Mouse (Mus musculus) kidney, embryonic 14.5 days (tissue): ENCODE data around the gene Zfp652. TPM values are rescaled to one million over a fixed set of nuclear protein-coding genes. Genes with fewer than 3 reads are reported as not detected.

Source experiments
- ATAC-seq: fragments of 200-750 bp; cut with Nextera tagmentation; 2 replicates; pipeline ENCODE4 v1.8.0; 2017; ENCODE audit warnings: moderate number of reproducible peaks, mild to moderate bottlenecking, moderate TSS enrichment, moderate library complexity; ENCODE audit not compliant: low FRiP score, low TSS enrichment
- H3K27ac ChIP-seq: fragments of 300-500 bp; sonication (generic); 2 replicates; pipeline ENCODE4 v1.5.1; 2014; ENCODE audit warnings: low read depth, mild to moderate bottlenecking, low read length, moderate library complexity, mixed read lengths
- H3K27me3 ChIP-seq: fragments of 300-500 bp; sonication (generic); 2 replicates; pipeline ENCODE4 v1.6.1; 2014; ENCODE audit warnings: mild to moderate bottlenecking, low read length; ENCODE audit not compliant: control insufficient read depth, insufficient read depth
- H3K36me3 ChIP-seq: fragments of 300-500 bp; sonication (generic); 2 replicates; pipeline ENCODE4 v1.6.1; 2014; ENCODE audit warnings: low read length, mixed read lengths; ENCODE audit not compliant: control insufficient read depth, insufficient read depth
- H3K4me1 ChIP-seq: fragments of 300-500 bp; sonication (generic); 2 replicates; pipeline ENCODE4 v1.6.1; 2014; ENCODE audit warnings: low read length, mixed read lengths; ENCODE audit not compliant: control insufficient read depth, insufficient read depth
- H3K4me2 ChIP-seq: fragments of 300-500 bp; sonication (generic); replicated peaks from 2 replicates; pipeline ENCODE4 v1.6.1; 2014; ENCODE audit warnings: low read depth, mild to moderate bottlenecking, low read length
- H3K4me3 ChIP-seq: fragments of 300-500 bp; sonication (generic); 2 replicates; pipeline ENCODE4 v1.5.1; 2014; ENCODE audit warnings: mild to moderate bottlenecking, low read length
- H3K9ac ChIP-seq: fragments of 300-500 bp; sonication (generic); 2 replicates; pipeline ENCODE4 v1.6.1; 2014; ENCODE audit warnings: low read depth, mild to moderate bottlenecking, low read length, moderate library complexity
- H3K9me3 ChIP-seq: fragments of 300-500 bp; sonication (generic); 2 replicates; pipeline ENCODE4 v1.6.1; 2016; ENCODE audit warnings: low read length; ENCODE audit not compliant: control insufficient read depth
- WGBS: fragments of 180-500 bp; shearing (Covaris S2); extraction: QIAGEN DNeasy Blood & Tissue Kit; methylation state at CpG from one replicate; pipeline ENCODE4 v1.1.7; 2014; 5-methylcytosine and 5-hydroxymethylcytosine counted together
- polyA plus RNA-seq: library from polyadenylated mRNA; unstranded; fragments of >200 nt; fragmentation: Nextera tagmentation; extraction: Ambion mirVana; gene quantifications from 2 replicates; pipeline ENCODE4 v1.2.1, GENCODE M21; 2014

Gene Zfp652
- polyA plus RNA-seq, 1 experiment from 2014 or later, result 13.5 TPM

DNA sequence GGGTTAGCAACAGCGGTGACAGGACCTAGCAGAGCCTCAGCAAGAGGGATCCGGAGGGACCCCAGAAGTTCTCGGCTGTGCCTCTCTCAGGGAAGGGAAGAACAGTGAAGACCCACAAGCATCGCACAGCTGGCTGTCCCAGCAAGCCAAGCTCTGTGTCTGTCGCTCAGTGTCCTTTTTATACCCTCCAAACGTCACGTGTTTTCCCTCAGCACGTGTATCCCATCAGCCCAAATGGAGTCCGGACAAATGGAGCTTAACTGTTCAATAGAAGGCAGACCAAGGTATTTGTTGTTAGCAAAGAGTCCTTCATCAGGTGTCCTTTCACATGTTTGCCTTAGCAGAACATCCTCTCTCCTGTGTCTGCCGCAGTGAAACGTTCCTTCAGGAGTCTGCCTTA is 69.1 kb downstream of the Zfp652 start:
- Histone ChIP-seq H3K4me2 (no peak overlapping the region), H3K9ac (no peak overlapping the region), H3K36me3 (no peaks in the 10 kb centered on the region), H3K9me3 (peaks cover 4% of the 10 kb centered on the region; the same call in 1 of the 2 replicates), H3K27ac (no peak overlapping the region), H3K27me3 (no peaks in the 10 kb centered on the region), H3K4me3 (no peak overlapping the region), H3K4me1 (no peaks in the 10 kb centered on the region)
- WGBS, result 81% methylated on average over 11 of the region's 11 CpGs
- no peak for ATAC-seq

DNA sequence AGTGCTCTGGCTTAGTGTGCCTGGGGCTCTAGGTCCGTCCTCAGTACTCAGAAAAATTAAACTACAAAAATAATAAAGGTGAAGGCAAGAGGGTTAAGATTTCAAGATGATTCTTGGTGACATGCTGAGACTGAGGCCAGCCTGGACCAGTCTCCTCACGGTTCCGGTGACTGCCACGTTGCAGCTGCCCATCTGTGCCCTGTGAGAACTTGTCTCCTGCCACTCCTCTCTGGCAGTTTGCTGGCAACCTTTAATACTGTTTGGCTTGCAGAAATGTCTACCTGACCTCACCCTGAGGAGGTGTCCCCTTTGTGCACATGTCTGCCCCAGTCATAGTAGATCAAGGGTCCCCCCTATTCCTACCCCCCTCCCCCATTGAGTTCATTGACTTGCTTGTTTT is 71.0 kb downstream of the Zfp652 start:
- WGBS, result 78% methylated on average over 4 of the region's 4 CpGs
- Histone ChIP-seq H3K9ac (no peak overlapping the region), H3K9me3 (peaks cover 4% of the 10 kb centered on the region; the same call in 1 of the 2 replicates), H3K27me3 (no peaks in the 10 kb centered on the region), H3K4me3 (no peak overlapping the region), H3K4me1 (no peaks in the 10 kb centered on the region), H3K36me3 (no peaks in the 10 kb centered on the region), H3K4me2 (no peak overlapping the region), H3K27ac (no peak overlapping the region)
- ATAC-seq, result no peak

DNA sequence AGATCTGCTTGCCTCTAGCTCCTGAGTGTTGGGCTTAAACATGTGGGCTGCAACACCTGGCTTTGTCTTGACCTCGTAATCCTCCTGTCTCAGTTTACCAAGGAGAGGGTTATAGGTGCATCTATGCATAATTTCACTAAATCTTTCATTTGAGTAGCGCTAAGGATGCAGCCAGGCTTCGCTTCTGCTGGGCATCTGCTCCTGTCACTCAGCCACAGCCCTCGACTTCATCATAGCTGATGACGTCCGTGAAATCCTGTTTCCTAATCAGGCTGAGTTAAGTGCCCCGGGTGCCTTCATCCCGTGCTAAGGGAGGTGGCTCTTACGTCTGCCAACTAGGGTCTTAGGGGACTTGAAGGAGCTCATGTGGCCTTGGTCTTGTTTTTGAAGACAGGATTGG is 71.5 kb downstream of the Zfp652 start:
- Histone ChIP-seq H3K9ac (no peak overlapping the region), H3K27ac (no peak overlapping the region), H3K9me3 (peaks cover 4% of the 10 kb centered on the region; the same call in 1 of the 2 replicates), H3K36me3 (no peaks in the 10 kb centered on the region), H3K4me1 (no peaks in the 10 kb centered on the region), H3K4me3 (no peak overlapping the region), H3K27me3 (no peaks in the 10 kb centered on the region), H3K4me2 (no peak overlapping the region)
- 88% methylated on average over 9 of the region's 9 CpGs for WGBS
- no peak for ATAC-seq

DNA sequence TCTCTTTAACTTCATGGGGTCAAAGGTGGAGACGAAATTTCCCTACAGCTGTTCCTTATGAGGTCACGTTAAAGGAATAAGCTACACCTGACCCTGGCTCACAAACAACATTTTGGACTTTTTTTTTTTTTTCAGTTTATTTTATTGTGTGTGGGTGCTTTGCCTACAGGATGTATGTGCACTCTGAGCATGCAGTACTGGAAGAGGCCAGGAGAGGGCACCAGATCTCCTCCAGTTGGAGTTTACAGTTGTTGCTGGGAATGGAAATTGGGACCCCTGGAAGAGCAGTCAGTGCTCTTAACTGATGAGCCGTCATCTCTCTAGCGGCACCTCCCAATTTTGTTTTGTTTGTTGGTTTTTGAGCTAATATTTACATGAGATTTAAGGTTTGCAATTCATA is 73.2 kb downstream of the Zfp652 start:
- no peak overlapping the region for H3K27ac ChIP-seq
- WGBS, result 93% methylated on average over 4 of the region's 4 CpGs
- peaks cover 4% of the 10 kb centered on the region; the same call in 1 of the 2 replicates for H3K9me3 ChIP-seq
- H3K4me3 ChIP-seq, result no peak overlapping the region
- H3K4me2 ChIP-seq, result no peak overlapping the region
- H3K4me1 ChIP-seq, result no peaks in the 10 kb centered on the region
- no peak overlapping the region for H3K9ac ChIP-seq
- no peaks in the 10 kb centered on the region for H3K36me3 ChIP-seq
- H3K27me3 ChIP-seq, result no peaks in the 10 kb centered on the region
- no peak for ATAC-seq

DNA sequence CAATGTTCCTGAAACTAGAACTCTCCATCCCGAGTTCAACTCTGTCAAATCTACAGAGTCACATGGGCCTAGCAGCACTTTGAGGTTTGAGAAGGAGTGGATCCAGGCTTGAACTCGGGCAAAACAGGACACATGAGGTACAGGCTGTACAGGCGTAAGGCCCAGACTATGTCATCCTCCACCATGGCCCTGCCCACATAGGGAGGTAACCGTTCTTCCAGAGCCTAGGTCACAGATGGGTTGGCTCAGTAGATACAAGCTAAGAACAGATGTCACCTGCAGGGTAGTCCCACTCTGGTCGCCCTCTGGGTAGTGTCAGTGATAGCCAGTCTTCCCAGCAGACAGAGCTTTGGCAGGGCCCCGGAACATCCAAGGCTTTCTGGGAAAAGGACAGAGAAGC is 74.0 kb downstream of the Zfp652 start:
- no peaks in the 10 kb centered on the region for H3K27me3 ChIP-seq
- no peaks in the 10 kb centered on the region for H3K36me3 ChIP-seq
- no peak overlapping the region for H3K9ac ChIP-seq
- ATAC-seq, result no peak; the same call in 1 of the 2 replicates
- H3K4me1 ChIP-seq, result no peaks in the 10 kb centered on the region
- 68% methylated on average over 6 of the region's 6 CpGs for WGBS
- no peak overlapping the region for H3K27ac ChIP-seq
- no peak overlapping the region for H3K4me2 ChIP-seq
- H3K9me3 ChIP-seq, result peaks cover 4% of the 10 kb centered on the region; the same call in 1 of the 2 replicates
- no peak overlapping the region for H3K4me3 ChIP-seq

DNA sequence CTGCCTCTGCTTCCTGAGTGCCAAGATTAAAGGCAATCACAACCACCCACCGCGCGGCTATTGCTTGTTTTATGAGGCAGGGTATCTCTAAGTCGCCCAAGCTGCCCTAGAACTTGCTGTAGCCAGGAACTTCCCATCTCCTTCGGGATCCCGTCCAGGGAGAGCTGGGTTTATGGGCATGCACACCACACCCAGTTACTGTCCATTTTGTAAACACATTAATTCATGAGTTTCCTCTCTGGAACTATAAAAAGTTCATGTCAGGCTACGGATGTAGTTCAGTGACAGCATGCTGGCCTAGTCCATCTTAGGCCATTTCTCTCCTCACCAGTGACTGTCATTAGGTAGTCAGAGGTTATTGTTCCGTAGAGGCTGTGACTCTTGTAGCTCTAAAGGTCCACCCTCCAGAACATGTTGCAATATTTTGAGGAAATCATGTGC is 77.0 kb downstream of the Zfp652 start:
- peaks cover 4% of the 10 kb centered on the region; the same call in 1 of the 2 replicates for H3K9me3 ChIP-seq
- H3K36me3 ChIP-seq, result no peaks in the 10 kb centered on the region
- no peaks in the 10 kb centered on the region for H3K27me3 ChIP-seq
- H3K4me3 ChIP-seq, result no peak overlapping the region
- H3K4me2 ChIP-seq, result no peak overlapping the region
- no peak overlapping the region for H3K9ac ChIP-seq
- 73% methylated on average over 8 of the region's 8 CpGs for WGBS
- no peak for ATAC-seq
- no peaks in the 10 kb centered on the region for H3K4me1 ChIP-seq
- H3K27ac ChIP-seq, result no peak overlapping the region

DNA sequence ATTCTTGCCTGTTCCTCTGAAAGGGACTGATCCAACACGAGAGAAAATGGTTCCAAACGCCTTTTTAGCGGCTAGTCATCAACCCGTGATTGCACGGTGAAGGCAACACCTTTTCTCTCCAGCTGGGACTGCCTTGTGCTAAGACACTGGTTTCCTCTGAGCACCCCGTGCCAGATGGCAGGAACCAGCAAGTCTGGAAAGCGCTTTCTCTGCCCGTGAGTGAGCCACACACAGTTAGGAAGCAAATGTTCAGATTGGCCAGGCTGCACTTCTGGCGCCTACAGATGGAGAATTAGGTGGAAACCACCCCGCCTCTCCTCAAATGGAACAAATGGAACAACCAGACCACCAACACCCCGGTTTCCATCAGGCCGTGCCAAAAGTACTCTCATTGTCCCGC is 79.3 kb downstream of the Zfp652 start:
- Histone ChIP-seq H3K9ac (no peak overlapping the region), H3K36me3 (no peaks in the 10 kb centered on the region), H3K4me1 (peaks cover 4% of the 10 kb centered on the region; the same call in 1 of the 2 replicates), H3K4me3 (no peak overlapping the region), H3K27ac (no peak overlapping the region), H3K4me2 (no peak overlapping the region), H3K27me3 (no peaks in the 10 kb centered on the region; the same call in none of the 2 replicates), H3K9me3 (no peaks in the 10 kb centered on the region)
- no peak for ATAC-seq
- WGBS, result 63% methylated on average over 13 of the region's 13 CpGs

DNA sequence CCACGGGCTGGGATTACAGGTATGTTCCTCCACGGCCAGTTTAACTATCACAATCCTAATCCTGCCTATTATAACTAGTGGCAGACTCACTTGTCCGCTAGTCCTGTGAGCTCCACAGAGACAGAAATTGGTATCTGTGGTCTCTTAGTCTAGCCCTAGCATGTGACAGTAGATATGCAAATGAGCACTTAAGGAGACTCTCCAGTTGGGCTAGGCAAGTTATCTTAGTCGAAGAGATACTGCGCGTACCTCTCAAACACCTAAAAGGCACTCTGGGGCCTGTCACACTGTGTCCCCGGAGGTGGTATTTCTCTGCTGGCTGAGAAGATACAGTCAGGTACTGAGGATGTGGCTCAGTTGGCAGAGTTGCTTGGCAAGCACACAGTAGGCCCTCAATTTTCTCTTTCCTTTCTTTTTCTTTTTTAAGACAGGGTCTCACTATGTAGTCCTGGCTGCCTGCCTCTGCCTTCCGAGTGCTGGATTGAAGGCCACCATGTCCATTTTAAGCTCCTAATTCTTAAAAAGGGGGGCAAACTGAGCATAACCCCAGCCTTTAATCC is 80.6 kb downstream of the Zfp652 start:
- Histone ChIP-seq H3K9me3 (no peaks in the 10 kb centered on the region), H3K9ac (no peak overlapping the region), H3K27ac (no peak overlapping the region), H3K27me3 (peaks cover 6% of the 10 kb centered on the region), H3K4me1 (peaks cover 4% of the 10 kb centered on the region; the same call in 1 of the 2 replicates), H3K4me2 (no peak overlapping the region), H3K36me3 (no peaks in the 10 kb centered on the region), H3K4me3 (no peak overlapping the region)
- 93% methylated on average over 8 of the region's 8 CpGs for WGBS
- ATAC-seq, result no peak

DNA sequence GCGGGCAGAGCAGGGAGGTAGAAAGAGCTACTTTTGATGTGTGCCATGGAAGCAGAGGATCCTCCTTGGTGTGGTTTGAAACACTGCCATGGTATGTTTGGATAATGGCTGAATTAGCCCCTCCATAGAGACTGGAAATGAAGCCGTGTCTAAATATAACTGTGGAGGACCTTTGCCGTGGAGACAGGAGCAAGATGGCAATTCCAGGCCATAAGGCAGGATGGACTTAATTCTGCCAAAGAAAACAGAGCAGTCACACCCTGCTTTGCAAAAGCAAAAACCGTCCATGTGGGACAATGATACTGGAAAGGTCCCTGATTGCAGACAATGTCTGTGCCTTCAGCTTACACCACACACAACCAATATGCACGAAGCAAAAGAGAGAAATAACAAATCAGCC is 81.7 kb downstream of the Zfp652 start:
- Histone ChIP-seq H3K9me3 (no peaks in the 10 kb centered on the region), H3K4me1 (peaks cover 4% of the 10 kb centered on the region; the same call in 1 of the 2 replicates), H3K9ac (no peak overlapping the region), H3K27ac (no peak overlapping the region), H3K36me3 (no peaks in the 10 kb centered on the region), H3K4me3 (no peak overlapping the region), H3K27me3 (peaks cover 6% of the 10 kb centered on the region), H3K4me2 (no peak overlapping the region)
- ATAC-seq, result no peak
- 55% methylated on average over 5 of the region's 5 CpGs for WGBS
